Mouse (Mus musculus): Measurements from ENCODE around the gene Stxbp3.
A peak's percentile ranks its signal among the peaks of the same experiment; 100 is the strongest.
"Not testable (repeated sequence)": the region's sequence is repeated elsewhere in the genome, so short reads cannot be mapped to it uniquely, and the experiment has no call there.

Gene Stxbp3

DNA sequence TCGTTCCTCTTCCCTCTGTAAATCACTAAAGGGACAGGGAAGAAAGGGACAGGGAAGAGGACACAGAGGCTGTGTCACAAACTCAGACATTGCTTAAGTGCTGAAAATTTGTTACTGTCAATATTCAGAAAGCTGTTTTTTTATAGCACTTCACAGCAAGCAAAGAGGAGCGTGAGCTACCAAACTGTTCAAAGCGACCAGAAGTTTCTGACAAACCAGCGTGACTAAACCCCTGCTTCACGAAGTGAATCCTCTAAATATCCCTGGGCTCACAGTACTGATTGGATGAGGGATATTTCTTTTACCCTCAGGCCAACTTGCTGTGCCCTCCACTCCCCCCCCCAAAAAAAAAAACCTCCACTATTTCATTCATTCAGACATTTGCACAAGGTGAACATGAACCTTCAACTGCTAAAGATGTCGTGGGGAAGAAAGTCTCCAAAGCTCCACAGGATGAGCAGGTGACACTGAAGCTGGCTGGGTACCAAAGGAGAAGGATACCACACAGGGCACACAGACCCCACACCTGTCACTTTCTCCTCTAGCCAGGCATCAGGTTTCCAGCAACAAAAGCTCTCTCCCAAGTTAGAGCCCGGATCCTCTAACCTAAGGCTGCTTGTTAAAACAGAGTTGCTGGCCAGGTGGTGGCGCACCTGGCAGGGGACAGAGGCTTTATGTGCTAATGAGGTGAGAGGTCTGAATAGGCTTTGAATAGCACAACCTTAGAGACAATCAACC is 16.2 kb upstream of the Stxbp3 start:
- no peak for DNase-seq

DNA sequence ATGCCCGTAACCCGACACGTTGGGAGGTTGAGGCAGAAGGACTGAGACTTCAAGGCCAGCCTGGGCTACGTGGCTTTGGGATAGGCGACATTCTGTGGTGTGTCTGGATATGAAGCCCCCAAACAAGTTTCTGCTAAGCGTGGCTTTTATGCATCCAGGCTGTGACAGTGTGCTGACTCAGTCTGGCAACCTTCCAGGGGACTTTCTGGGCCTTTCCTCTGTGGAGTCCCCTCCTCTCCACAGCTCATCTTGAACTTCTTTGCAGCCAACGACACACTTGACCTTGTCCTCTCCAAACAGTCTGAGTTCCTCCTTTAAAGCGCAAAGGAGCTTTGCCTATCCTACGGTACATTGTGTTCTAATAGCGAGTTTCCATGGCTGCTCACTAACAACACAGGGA is 15.5 kb upstream of the Stxbp3 start:
- DNase-seq: peak; percentile 24

DNA sequence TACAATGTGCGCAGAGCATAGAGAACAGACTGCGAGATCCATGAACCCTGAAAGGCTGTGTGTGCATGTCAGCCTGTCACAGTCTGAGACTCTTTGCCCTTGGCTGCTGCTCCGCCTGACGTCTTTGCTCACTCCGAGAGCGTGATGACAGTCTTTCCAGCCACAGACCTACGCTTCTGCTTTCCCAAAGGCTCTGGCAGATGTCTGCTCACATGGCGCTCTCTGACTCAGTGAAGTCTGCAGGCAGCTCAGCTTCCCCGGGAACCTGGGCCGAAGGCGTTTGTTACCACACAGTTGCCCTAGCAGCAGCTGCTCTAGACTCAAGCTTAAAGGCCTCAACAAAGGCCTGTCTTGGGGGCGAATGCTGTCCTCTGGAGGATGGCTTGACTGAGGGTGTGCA is 15.0 kb upstream of the Stxbp3 start:
- DNase-seq: peak; percentile 28

DNA sequence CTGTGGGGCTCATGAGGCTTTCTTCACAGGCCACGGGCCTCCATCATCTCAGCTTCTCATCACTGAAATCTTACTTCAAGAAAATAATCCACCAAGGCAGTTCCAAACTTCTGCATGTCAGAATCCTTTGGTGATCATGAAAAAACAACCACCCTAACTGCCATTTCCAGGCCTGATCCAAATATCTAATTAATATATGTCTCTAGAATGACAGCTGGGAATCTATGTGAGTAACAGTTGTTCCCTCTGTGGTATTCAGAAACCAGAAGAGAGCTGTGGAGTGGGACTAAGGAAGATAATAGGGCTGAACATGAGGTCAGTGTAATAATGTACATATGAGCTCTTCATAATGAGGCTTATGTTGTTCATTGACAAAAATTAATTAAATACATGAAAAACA is 12.9 kb upstream of the Stxbp3 start:
- no peak for DNase-seq

DNA sequence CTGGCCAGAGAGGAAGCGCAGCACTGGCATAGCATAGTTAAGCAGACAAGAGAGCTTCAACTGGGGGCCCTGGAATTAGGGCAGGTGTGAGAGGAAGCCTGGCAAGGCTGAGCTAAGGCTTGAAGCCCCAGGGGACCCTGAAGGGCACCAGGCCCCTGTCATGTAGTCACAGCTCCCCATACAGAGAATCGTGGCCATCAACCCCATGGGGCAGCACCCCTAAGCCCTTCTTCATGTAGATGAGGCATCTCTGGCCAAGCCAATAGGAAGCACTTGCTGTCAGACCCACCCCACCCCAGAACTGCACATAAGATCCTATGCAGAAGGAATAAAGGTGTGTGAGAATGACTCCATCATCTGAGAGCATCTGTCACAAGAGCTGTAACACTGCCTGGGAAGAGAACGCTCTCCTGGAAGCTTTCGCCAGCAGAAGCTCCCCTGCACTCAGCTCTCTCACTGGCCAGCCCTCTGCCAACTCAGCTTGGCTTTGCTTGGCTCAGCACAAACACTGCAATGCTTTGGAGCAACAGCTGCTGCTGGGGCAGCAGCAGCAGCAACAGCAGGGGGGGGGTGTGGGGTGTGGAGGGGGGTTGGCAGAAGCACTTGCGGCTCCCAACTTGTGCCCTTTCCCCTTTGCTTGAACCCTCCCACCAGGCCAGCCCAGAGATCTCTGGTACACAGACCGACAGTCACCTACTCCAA is 11.8 kb upstream of the Stxbp3 start:
- no peak for DNase-seq

DNA sequence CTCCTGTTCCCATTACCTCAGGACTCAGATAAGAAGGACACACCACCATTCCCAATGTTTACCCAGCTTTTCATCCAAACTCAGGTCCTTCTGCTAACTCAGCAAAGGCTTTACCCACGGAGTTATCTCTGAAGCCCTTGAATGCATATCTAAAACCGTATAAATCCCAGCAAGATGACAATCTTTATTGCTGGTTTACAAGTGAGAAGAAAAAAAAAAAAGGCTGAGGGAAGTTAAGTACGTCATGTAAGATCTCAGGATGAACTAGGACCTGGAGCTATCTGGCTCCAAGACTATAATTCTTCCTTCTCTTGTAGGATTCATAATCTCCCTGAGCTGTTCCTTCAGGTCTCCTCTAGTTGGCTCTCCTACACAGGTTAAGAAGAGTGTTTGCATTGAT is 11.2 kb upstream of the Stxbp3 start:
- DNase-seq: no peak

DNA sequence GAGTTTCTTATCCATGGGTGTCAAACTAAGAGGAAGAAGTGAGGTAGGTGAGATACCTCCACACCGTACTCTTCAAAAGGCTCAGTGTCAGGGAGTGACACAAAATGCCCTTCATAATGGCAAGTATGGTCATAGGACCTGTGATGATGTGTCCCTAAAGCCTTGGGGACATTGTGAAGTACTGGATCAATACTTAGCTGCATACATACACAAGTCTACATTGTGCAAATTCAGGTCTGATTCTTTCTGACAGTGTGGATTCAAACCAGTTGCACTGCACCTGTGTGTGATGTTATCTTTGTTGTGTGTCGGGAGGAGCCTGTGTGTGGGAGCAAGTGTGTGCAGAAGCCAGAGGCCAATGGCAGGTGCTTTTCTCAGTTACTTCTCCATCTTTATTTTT is 10.7 kb upstream of the Stxbp3 start:
- DNase-seq: no peak

DNA sequence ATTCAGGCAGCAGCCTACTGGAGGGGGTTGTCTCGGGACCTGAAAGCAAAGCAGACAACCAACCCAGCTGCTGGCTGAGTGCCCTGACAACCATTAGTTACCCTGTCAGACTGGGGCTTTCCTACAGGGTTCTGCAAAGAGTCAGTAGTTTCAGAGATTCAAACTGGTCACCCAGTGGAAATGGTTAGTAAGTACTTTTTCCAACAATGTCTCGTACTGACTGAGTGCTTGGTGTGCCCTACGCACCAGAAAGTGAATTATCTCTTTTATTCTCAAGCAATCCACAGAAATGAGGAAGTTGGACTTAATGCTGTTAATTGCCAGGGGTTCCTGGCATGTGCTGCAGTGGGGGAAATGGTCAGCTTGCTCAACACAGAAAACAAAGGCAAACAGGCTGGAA is 10.2 kb upstream of the Stxbp3 start:
- DNase-seq: peak; percentile 41

DNA sequence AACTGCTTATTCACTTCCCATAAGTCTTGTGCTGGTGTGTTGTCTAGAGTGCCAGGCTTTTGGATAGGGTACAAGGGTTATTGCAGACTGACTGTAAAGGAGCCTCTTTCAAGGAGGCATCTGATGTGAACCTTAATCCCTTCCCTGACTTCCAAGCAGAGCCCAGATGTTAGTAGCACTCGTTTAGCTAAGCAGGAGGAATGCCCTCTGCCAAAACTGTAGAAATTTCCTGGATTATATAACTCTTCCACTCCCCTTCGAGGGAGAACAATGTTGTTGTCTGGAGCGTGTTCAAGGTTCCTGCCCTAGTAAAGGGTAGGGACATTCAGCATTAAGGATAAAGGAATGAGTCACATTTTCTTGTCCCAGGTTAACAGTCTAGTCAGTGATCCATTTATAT is 6.3 kb upstream of the Stxbp3 start:
- no peak for DNase-seq

DNA sequence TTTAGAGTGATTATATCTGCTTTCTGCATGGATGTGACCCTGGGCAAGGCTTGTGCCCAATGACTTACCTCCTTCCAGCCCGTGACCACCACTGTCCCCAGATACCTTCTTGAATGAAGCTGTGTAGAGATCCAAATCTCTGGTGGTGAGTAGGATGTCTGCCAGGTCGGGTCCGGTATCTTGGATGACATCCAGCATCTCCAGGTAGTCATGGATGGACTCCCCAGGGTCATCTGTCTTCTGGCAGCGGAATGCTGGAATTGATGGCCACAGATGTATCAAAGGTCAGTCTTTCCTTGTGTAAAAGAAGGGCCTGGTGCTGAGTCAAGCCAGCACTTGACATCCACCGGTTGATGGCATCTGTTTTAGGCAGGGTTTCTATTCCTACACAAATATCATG is 4.2 kb upstream of the Stxbp3 start:
- DNase-seq: no peak

DNA sequence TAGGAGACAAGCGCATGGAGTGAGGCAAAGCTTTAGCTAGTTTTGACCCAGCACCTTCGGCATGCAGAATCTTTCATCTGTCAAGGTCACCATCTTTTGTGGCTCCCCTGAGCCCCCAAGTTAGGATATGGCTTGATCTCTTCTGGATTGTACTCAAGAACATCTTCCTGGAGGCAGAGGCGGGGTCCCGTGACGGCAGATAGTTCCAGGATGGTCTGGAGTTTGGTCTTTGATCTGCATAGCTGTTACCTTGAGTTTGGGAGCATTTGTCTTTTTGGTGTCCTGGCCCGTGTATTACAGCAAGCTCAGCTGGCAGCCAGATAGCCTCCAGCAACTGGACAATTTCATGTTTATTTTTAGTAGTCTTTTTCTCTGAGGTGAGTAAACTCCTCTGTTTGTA is 3.7 kb upstream of the Stxbp3 start:
- DNase-seq: no peak

DNA sequence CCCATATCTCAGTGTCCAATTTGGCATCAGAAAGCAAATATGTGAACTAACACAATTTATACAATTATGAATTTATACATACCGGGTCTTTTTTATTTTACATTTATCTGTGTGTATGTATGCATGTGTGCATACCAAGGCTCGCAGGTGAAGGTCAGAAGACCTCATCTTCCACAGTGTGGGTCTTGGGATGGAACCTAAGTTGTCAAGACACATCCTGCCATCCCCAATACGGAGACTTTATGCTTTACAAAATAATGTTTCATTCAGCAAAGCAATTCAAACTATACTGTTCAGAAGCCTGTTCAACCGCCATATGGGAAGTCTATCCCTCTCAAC is 359 bp upstream of the Stxbp3 start:
- DNase-seq: no peak

DNA sequence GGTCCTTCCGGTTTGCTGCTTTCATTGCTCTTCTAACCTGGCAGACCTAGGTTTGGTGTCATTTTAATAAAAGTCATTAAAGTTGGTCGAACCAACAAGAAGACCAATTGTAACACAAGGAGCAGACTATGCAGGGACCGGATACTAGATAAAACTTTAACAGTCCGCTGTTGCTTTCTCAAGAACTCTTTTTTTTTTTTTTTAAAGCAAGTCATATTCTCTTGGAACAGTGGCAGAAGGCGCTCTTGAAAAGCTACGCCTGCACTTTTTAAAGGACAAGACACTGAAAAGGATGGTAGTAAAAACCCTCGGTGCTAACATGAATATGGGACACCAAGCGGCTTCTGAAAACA is 703 bp downstream of the Stxbp3 start:
- no peak for DNase-seq

DNA sequence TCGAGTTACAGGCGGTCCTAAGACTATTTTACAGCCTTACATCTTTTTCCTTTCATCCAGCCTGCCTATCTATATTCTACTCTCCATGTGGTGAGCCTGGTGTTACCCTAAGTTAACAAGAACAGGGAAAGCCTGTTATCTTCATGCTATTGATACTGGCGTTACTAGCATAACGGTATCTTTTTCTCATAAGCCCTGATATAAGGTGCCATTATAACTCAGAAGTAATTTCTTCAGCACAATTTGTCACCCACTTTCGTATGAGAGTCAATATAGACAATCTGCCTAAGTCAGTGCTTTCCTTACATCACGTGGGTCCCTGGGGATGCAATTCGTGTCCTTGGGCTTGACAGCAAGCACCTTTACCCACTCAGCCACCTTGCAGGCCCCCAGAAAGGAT is 1.3 kb downstream of the Stxbp3 start:
- no peak for DNase-seq

DNA sequence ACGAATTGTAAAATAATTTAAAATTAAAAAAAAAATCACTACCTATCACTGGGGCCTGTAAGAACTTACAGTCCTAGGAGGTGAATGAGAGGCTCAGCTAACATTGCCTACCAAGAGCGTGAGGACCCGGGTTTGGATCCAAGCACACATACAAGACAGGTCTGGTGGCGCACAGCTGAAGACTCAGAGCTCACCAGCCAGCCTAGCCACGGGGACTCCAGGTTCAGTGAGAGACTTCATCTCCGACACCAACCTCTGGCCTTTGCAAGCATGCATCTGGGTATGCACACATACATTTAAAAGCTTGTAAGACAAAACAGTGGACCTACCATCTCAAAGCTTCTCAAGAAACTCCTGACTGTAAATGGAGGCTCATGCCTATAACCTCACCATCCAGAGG is 3.4 kb downstream of the Stxbp3 start:
- no peak for DNase-seq

DNA sequence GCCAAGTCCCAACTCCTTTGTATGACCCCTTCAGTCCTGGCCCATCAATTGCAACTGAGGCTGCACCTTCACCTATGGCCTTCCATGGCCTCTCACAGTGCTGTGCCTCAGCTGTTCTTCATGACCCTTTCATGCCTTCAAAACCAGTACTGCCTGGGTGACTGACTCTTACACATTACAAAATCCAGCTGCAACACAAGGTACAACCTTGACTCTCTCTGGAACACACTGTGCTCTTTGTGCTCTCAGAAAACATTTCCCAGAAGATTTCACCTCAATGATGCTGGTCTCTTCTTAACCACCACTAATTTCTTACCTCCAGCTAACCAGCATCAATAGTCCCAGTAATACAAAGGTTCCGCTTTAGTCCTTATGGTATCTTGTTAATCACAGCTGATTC is 6.6 kb downstream of the Stxbp3 start:
- DNase-seq: not testable (repeated sequence)

DNA sequence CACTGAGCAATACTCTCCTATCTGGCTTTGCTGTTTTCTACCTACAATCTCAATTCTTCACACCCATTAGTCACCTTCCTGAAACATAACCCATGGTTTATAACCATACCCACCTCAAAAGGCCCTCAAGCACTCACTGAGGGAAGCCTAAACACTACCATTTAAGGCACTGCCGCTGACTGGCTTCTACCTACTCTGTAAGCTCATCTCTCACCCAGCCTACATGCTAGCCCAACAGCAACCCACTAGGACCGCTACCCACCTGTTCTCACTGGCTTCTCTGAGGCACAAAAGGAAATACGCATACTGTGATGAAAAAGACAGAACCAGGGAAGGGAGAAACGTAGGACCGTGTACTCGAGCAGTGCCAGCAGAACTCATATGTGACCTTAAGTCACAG is 8.6 kb downstream of the Stxbp3 start:
- no peak for DNase-seq

DNA sequence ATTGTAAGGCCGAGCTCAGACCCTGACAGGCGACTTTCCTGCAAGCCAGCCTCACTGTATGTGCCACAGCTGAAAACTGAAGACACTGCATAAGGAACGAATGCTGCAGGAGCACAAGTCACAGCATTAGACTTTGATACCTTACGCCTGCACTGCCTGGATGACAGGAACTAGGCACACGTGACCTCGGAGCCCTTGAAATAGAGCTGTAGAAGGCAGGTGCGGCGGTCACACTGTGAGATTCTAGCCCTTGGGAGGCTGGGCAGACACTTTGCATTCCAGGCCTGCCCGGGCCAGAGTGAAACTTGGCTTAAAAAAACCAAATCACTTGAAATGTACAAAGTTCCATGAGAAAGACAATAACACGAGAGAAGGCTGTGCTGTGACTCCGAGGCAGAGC is 9.8 kb downstream of the Stxbp3 start:
- DNase-seq: no peak

DNA sequence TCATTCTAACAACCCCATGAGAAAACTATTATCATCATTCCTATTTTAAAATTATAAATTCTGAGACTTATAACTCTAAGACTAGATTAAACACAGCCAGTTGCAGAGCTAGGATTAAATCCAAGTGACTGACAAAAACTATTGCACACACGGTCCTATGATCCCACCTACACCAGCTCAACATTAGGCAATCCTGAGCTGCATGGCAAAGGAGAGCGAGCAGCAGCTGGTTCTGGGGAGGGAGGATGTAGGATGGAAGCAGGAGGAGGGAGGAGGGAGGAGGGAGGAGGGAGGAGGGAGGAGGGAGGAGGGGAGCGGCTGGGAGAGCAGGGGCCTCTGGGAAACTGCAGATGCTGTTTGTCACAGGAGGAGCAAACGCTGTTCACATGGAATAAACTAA is 24.7 kb downstream of the Stxbp3 start:
- DNase-seq: no peak

DNA sequence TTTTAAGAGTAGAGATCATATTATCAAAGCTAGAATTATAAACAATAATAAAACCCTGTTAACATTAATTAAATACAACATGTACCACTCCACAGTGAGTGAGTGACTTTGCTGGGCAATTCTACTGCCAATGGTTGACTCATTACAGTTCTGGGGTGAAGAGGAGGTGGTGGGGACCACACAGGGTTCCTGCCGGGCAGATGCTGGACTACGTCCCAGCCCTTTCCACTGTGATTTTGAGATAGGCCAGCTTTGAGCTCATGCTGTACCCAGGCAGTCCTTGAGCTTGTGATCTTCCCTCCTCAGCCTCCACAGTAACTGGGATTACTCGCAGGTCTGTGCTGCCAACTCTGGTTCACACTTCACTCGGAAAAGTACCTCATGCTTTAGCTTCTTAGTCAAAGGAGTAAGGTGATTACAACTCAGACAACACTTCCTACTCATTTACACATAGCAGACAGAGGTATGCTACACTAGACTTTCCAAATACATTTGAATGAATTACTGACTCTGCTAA is 29.5 kb downstream of the Stxbp3 start:
- DNase-seq: no peak

DNA sequence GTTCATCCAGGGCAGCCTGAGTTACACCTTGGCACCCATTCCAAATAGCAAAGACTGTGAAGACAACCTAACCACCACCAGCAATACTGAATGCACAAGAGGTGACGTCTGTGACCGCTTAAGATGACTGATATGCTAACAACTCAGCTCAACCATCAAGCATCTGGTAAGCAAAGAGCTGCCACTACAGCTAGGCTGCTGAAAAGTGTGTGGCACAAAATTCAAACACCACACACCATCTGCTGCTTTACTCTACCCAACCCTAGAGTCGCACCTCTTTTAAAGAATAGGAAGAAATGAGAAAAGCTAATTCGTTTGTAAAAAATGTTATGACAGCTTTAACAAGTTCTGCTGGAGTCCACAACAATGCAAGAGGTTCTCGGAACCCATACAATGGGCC is 34.7 kb downstream of the Stxbp3 start:
- DNase-seq: no peak

DNA sequence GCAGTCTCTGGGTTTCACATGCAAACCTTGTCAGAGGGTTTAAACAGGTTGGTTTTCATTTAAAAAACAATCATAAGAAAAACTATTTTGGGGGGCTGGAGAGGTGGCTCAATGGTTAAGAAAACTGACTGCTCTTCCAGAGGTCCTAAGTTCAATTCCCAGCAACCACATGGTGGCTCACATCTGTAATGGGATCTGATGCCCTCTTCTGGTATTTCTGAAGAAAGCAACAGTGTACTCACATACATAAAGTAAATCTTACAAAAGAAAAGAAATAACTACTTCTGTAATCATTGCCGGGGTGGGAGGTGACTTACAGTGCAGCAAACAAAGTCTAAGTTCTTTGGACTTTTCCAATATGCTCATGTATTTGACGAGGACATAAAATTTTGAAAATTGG is 42.0 kb downstream of the Stxbp3 start:
- DNase-seq: no peak

DNA sequence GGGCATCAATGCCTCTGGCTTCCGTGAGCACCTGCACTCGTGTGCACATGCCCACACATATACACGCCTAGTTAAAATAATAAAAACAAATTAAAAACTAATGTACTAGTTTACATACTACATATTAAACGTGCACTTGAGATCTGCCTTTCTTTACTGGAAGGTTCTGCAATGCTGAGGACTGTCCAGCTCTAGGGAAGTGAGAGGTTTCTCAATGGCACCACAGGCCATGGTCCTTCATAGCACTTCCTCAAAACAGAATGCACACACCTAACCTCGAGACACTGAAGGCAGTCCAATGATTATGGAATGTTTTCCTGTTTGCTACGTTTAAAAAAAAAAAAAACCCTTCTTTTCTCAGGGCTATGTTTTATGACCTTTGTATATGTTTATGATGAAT is 42.6 kb downstream of the Stxbp3 start:
- DNase-seq: no peak

DNA sequence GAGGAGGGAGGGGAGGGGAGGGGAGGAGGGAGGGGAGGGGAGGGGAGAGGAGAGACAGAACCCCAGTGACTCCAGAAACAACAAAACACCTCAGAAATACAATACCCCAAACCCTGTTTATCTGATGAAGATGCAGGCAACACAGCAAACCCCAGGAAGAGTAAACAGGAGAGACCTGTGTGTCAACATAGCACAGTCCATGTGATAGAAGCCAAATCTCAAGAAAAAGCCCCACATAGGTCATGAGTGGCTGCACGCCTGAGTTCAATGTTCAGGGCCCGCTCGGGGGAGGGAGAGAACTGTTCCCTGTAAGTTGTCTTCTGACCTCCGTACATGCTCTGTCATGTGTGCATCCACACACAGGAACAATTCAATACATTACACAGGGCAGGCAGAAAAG is 43.9 kb downstream of the Stxbp3 start:
- DNase-seq: no peak
